In the genomic region with DNA sequence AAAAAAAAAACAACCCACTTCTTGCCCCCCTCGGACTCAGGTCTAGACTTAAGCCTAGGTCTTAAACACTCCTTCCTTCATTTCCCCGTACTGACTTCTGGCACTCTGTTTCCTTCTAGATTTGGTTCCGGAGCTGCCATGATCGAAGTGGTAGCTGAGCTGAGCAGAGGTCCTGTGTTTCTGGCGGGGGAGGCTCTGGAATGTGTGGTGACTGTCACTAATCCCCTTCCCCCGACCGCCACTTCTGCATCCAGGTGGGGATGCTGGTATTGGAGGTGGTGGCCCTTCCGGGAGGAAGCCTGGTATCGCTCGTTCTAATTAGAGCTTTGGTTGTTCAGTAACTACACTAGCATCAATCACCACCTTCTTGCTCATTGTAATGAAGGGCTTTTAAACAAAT, we compare ENCODE assay signal across 8 mouse cellular contexts. TPM values are rescaled to one million over a fixed set of nuclear protein-coding genes. Genes with fewer than 3 reads are reported as not detected.
DNase-seq lines count a peak whose midpoint lies in the region; ATAC-seq and TF ChIP-seq lines count a peak whose summit lies in the region.

No protein-coding gene starts in this region.

- H3K4me3 ChIP-seq in kidney, embryonic 16.5 days (ENCODE audit: low read length) = peak overlapping the region; percentile 92
- H3K4me3 ChIP-seq in brown adipose tissue, adult 24 weeks (ENCODE audit: insufficient read depth, low read depth, low read length) = peak overlapping the region; percentile 85
- H3K4me3 ChIP-seq in heart, postnatal 0 days (ENCODE audit: low read depth, low read length) = peak overlapping the region; percentile 80
- peak overlapping the region; percentile 86 for H3K4me3 ChIP-seq in midbrain, embryonic 11.5 days (ENCODE audit: low read depth, low read length)

- 2% methylated on average over 10 of the region's 10 CpGs for WGBS in kidney, embryonic 16.5 days
- WGBS in heart, postnatal 0 days = 5% methylated on average over 10 of the region's 10 CpGs
- WGBS in midbrain, embryonic 11.5 days = 13% methylated on average over 10 of the region's 10 CpGs

- peak overlapping the region; percentile 86 for H3K9ac ChIP-seq in kidney, embryonic 16.5 days (replicated peaks; ENCODE audit: low read length)
- peak overlapping the region; percentile 77 for H3K9ac ChIP-seq in heart, postnatal 0 days (replicated peaks; ENCODE audit: low read depth, low read length)
- H3K9ac ChIP-seq in midbrain, embryonic 11.5 days (ENCODE audit: low read length) = peak overlapping the region; percentile 92

- DNase-seq in kidney, postnatal 14 days = no peak
- DNase-seq in heart, postnatal 0 days (ENCODE audit: low spot score) = no peak
- peak; percentile 81 for DNase-seq in midbrain, embryonic 11.5 days (ENCODE audit: low spot score, missing footprints)
- no peak for DNase-seq in adrenal gland, adult 2 months
- no peak for DNase-seq in layer of hippocampus, postnatal 25 days (ENCODE audit: extremely low spot score in 1 of 2, low spot score in 1 of 2)
- no peak for DNase-seq in urinary bladder, adult 18-20 months (ENCODE audit: low spot score in 2 of 2)

- H3K27me3 ChIP-seq in kidney, embryonic 16.5 days (ENCODE audit: insufficient read depth, low read length) = no peaks in the 10 kb centered on the region
- H3K27me3 ChIP-seq in heart, postnatal 0 days (ENCODE audit: control insufficient read depth, insufficient read depth, low read length) = no peaks in the 10 kb centered on the region
- no peaks in the 10 kb centered on the region for H3K27me3 ChIP-seq in midbrain, embryonic 11.5 days (ENCODE audit: control insufficient read depth, insufficient read depth, low read length)

- H3K4me1 ChIP-seq in kidney, embryonic 16.5 days (ENCODE audit: insufficient read depth, low read length) = peaks cover 34% of the 10 kb centered on the region
- H3K4me1 ChIP-seq in brown adipose tissue, adult 24 weeks (ENCODE audit: control insufficient read depth, insufficient read depth, insufficient read length, low read length) = peaks cover 3% of the 10 kb centered on the region; the same call in 1 of the 2 replicates
- peaks cover 27% of the 10 kb centered on the region for H3K4me1 ChIP-seq in heart, postnatal 0 days (ENCODE audit: control insufficient read depth, insufficient read depth)
- H3K4me1 ChIP-seq in midbrain, embryonic 11.5 days (ENCODE audit: control insufficient read depth, insufficient read depth, low read length) = peaks cover 31% of the 10 kb centered on the region

- TF ChIP-seq EP300 in heart, postnatal 0 days (IDR thresholded peaks at IDR 0.05; ENCODE audit: low read depth) = no peak

- no peak for ATAC-seq in kidney, embryonic 16.5 days (ENCODE audit: low FRiP score, low TSS enrichment)
- ATAC-seq in heart, postnatal 0 days (ENCODE audit: insufficient read depth, low read depth) = no peak
- no peak for ATAC-seq in midbrain, embryonic 11.5 days (ENCODE audit: low FRiP score)

- no peaks in the 10 kb centered on the region for H3K9me3 ChIP-seq in kidney, embryonic 16.5 days (ENCODE audit: low read length)
- no peaks in the 10 kb centered on the region for H3K9me3 ChIP-seq in heart, postnatal 0 days (replicated peaks; ENCODE audit: control insufficient read depth, low read length)
- H3K9me3 ChIP-seq in midbrain, embryonic 11.5 days (ENCODE audit: control insufficient read depth, low read length) = no peaks in the 10 kb centered on the region

- H3K36me3 ChIP-seq in kidney, embryonic 16.5 days (ENCODE audit: insufficient read depth, low read length) = peaks cover 33% of the 10 kb centered on the region
- peaks cover 41% of the 10 kb centered on the region for H3K36me3 ChIP-seq in heart, postnatal 0 days (replicated peaks; ENCODE audit: control insufficient read depth, insufficient read depth, low read length)
- H3K36me3 ChIP-seq in midbrain, embryonic 11.5 days (ENCODE audit: control insufficient read depth, insufficient read depth, low read length) = peaks cover 7% of the 10 kb centered on the region

- peak overlapping the region; percentile 93 for H3K27ac ChIP-seq in kidney, embryonic 16.5 days (ENCODE audit: low read length)
- H3K27ac ChIP-seq in brown adipose tissue, adult 24 weeks (replicated peaks; ENCODE audit: low read depth, low read length) = peak overlapping the region; percentile 84
- H3K27ac ChIP-seq in heart, postnatal 0 days (ENCODE audit: low read depth) = peak overlapping the region; percentile 78
- no peak overlapping the region; the same call in 1 of the 2 replicates for H3K27ac ChIP-seq in midbrain, embryonic 11.5 days (ENCODE audit: low read depth, low read length)

- peak overlapping the region; percentile 95 for H3K4me2 ChIP-seq in kidney, embryonic 16.5 days (replicated peaks; ENCODE audit: low read depth, low read length)
- peak overlapping the region; percentile 96 for H3K4me2 ChIP-seq in heart, postnatal 0 days (ENCODE audit: low read depth, low read length)
- H3K4me2 ChIP-seq in midbrain, embryonic 11.5 days = peak overlapping the region; percentile 97

- TF ChIP-seq CTCF in heart, postnatal 0 days (IDR thresholded peaks at IDR 0.05; ENCODE audit: low read depth) = no peak

RNA-seq across cellular contexts. Expression of a gene that starts 0.6 kb away (rescaled TPM):
- polyA plus RNA-seq in kidney, embryonic 16.5 days (2015; fragmentation: Nextera tagmentation; extraction: Ambion mirVana) = 25.8 and 26.3 TPM in 2 replicates
- 2.3 and 3.6 TPM in 2 replicates for polyA plus RNA-seq in brown adipose tissue, adult 24 weeks (2012; ENCODE audit: insufficient read depth, insufficient read length, missing spikeins)
- 11.0 and 16.7 TPM in 2 replicates for total RNA-seq in heart, postnatal 0 days (2014; rRNA removed; ENCODE audit: low replicate concordance)
- 14.0 TPM in 2 replicates for polyA plus RNA-seq in heart, postnatal 0 days (2015; fragmentation: Nextera tagmentation; extraction: Ambion mirVana)
- 24.5 and 26.1 TPM in 2 replicates for polyA plus RNA-seq in midbrain, embryonic 11.5 days (2014; fragmentation: Nextera tagmentation; extraction: Ambion mirVana)
- 10 to 100 TPM in 1 of 2 experiments, 1 to 10 TPM in 1; 6.8 to 13.0 TPM for total RNA-seq in adrenal gland, adult 2 months (2021)
- polyA plus RNA-seq in adrenal gland, adult 2 months (2012; rRNA removed) = 13.4 and 13.9 TPM in 2 replicates
- 10 to 100 TPM; 60.8 to 64.4 TPM for total RNA-seq in layer of hippocampus, postnatal 25 days (2021)

RNA-seq across cellular contexts. Expression of a gene that starts 0.7 kb away (rescaled TPM):
- 32.3 and 33.0 TPM in 2 replicates for polyA plus RNA-seq in kidney, embryonic 16.5 days (2015; fragmentation: Nextera tagmentation; extraction: Ambion mirVana)
- 14.6 and 17.2 TPM in 2 replicates for polyA plus RNA-seq in brown adipose tissue, adult 24 weeks (2012; ENCODE audit: insufficient read depth, insufficient read length, missing spikeins)
- 12.4 and 21.1 TPM in 2 replicates for total RNA-seq in heart, postnatal 0 days (2014; rRNA removed; ENCODE audit: low replicate concordance)
- 10.8 and 10.9 TPM in 2 replicates for polyA plus RNA-seq in heart, postnatal 0 days (2015; fragmentation: Nextera tagmentation; extraction: Ambion mirVana)
- polyA plus RNA-seq in midbrain, embryonic 11.5 days (2014; fragmentation: Nextera tagmentation; extraction: Ambion mirVana) = 22.0 and 25.2 TPM in 2 replicates
- 10 to 100 TPM; 47.1 to 50.7 TPM for total RNA-seq in adrenal gland, adult 2 months (2021)
- polyA plus RNA-seq in adrenal gland, adult 2 months (2012; rRNA removed) = 50.1 and 57.4 TPM in 2 replicates
- total RNA-seq in layer of hippocampus, postnatal 25 days (2021) = 10 to 100 TPM; 40.9 to 42.7 TPM

RNA-seq across cellular contexts. Expression of a gene that starts 5.0 kb away (rescaled TPM):
- 0.89 and 3.1 TPM in 2 replicates for polyA plus RNA-seq in kidney, embryonic 16.5 days (2015; fragmentation: Nextera tagmentation; extraction: Ambion mirVana)
- 1.5 TPM in 1 of 2 replicates, not detected in the other for polyA plus RNA-seq in brown adipose tissue, adult 24 weeks (2012; ENCODE audit: insufficient read depth, insufficient read length, missing spikeins)
- not detected in 2 replicates for total RNA-seq in heart, postnatal 0 days (2014; rRNA removed; ENCODE audit: low replicate concordance)
- 1.2 TPM in 1 of 2 replicates, not detected in the other for polyA plus RNA-seq in heart, postnatal 0 days (2015; fragmentation: Nextera tagmentation; extraction: Ambion mirVana)
- polyA plus RNA-seq in midbrain, embryonic 11.5 days (2014; fragmentation: Nextera tagmentation; extraction: Ambion mirVana) = 0.63 TPM in 1 of 2 replicates, not detected in the other
- 1 to 10 TPM; 1.2 to 3.0 TPM for total RNA-seq in adrenal gland, adult 2 months (2021)
- polyA plus RNA-seq in adrenal gland, adult 2 months (2012; rRNA removed) = 0.94 and 1.5 TPM in 2 replicates
- not detected for total RNA-seq in layer of hippocampus, postnatal 25 days (2021)

RNA-seq across cellular contexts. Expression of a gene that starts 16.8 kb away (rescaled TPM):
- 66.5 and 69.1 TPM in 2 replicates for polyA plus RNA-seq in kidney, embryonic 16.5 days (2015; fragmentation: Nextera tagmentation; extraction: Ambion mirVana)
- 55.6 and 61.1 TPM in 2 replicates for polyA plus RNA-seq in brown adipose tissue, adult 24 weeks (2012; ENCODE audit: insufficient read depth, insufficient read length, missing spikeins)
- total RNA-seq in heart, postnatal 0 days (2014; rRNA removed; ENCODE audit: low replicate concordance) = 141 and 185 TPM in 2 replicates
- polyA plus RNA-seq in heart, postnatal 0 days (2015; fragmentation: Nextera tagmentation; extraction: Ambion mirVana) = 67.1 and 77.2 TPM in 2 replicates
- 38.4 and 40.4 TPM in 2 replicates for polyA plus RNA-seq in midbrain, embryonic 11.5 days (2014; fragmentation: Nextera tagmentation; extraction: Ambion mirVana)
- 100 to 1,000 TPM; 167 to 207 TPM for total RNA-seq in adrenal gland, adult 2 months (2021)
- polyA plus RNA-seq in adrenal gland, adult 2 months (2012; rRNA removed) = 132 and 174 TPM in 2 replicates
- total RNA-seq in layer of hippocampus, postnatal 25 days (2021) = 10 to 100 TPM; 40.9 to 47.3 TPM

RNA-seq across cellular contexts. Expression of a gene that starts 17.1 kb away (rescaled TPM):
- polyA plus RNA-seq in kidney, embryonic 16.5 days (2015; fragmentation: Nextera tagmentation; extraction: Ambion mirVana) = 80.2 and 83.0 TPM in 2 replicates
- polyA plus RNA-seq in brown adipose tissue, adult 24 weeks (2012; ENCODE audit: insufficient read depth, insufficient read length, missing spikeins) = 18.1 TPM in 2 replicates
- 30.1 and 46.3 TPM in 2 replicates for total RNA-seq in heart, postnatal 0 days (2014; rRNA removed; ENCODE audit: low replicate concordance)
- 49.1 and 53.4 TPM in 2 replicates for polyA plus RNA-seq in heart, postnatal 0 days (2015; fragmentation: Nextera tagmentation; extraction: Ambion mirVana)
- 46.4 and 54.5 TPM in 2 replicates for polyA plus RNA-seq in midbrain, embryonic 11.5 days (2014; fragmentation: Nextera tagmentation; extraction: Ambion mirVana)
- total RNA-seq in adrenal gland, adult 2 months (2021) = 100 to 1,000 TPM; 123 to 178 TPM
- polyA plus RNA-seq in adrenal gland, adult 2 months (2012; rRNA removed) = 178 and 207 TPM in 2 replicates
- total RNA-seq in layer of hippocampus, postnatal 25 days (2021) = 10 to 100 TPM; 58.8 to 71.2 TPM
